21 mouse cellular contexts compared by ENCODE assay signal in the genomic region with DNA sequence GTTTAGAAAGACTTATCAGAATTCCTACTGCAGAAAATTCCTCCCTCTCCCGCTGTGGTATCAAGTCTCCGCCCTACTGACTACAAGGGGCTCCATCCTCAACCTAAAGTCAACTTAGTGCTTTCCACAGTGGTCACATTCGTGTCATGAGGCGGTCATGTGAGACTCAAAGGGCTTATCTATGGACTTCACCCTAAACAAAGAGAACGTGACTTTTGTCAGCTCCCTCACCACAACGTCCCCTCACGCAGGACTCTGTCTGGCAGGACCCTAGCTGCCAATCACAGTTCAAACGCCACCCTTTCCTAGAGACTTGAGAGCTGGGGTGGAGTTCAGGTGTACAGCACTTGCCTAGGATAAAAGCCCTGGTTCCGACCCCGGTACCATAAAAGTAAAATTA. TPM values are rescaled to one million over a fixed set of nuclear protein-coding genes. Genes with fewer than 3 reads are reported as not detected.
DNase-seq lines count a peak whose midpoint lies in the region; ATAC-seq and TF ChIP-seq lines count a peak whose summit lies in the region.
"Had no signal": no experiment of that assay in that cellular context is flagged by ENCODE, and none has a peak within 500 bp of the region (broad histone marks: within the 10 kb centered on the region; RNA-seq: fewer than 3 reads in every experiment).

No protein-coding gene starts in this region.

- DNase-seq in heart, adult 9 months (ENCODE audit: low spot score in 2 of 2): no peak
- peak; percentile 46 for DNase-seq in G1E (ENCODE audit: low spot score)
- DNase-seq in stomach, postnatal 0 days (ENCODE audit: low spot score): no peak
- no peak for DNase-seq in embryo, embryonic 9.5 days (ENCODE audit: extremely low spot score)
- no peak for DNase-seq in frontal cortex, postnatal 36 days (ENCODE audit: low spot score in 2 of 2)
- DNase-seq: B cell, adult 2 months; cerebellum, adult 11-12 months; cerebellum, adult 9-10 months; gastrocnemius, adult 2 months; gastrocnemius, postnatal 25 days; heart, postnatal 4 days had no signal

- H3K9me3 ChIP-seq in heart, embryonic 14.5 days (ENCODE audit: control insufficient read depth, low read length): no peaks in the 10 kb centered on the region
- no peaks in the 10 kb centered on the region for H3K9me3 ChIP-seq in G1E (replicated peaks)
- no peaks in the 10 kb centered on the region for H3K9me3 ChIP-seq in liver, embryonic 16.5 days (replicated peaks; ENCODE audit: control insufficient read depth, low read length)
- H3K9me3 ChIP-seq in stomach, postnatal 0 days (ENCODE audit: control insufficient read depth, low read length): no peaks in the 10 kb centered on the region
- H3K9me3 ChIP-seq: embryonic facial prominence, embryonic 13.5 days; forebrain, embryonic 12.5 days; heart, embryonic 13.5 days; hindbrain, embryonic 12.5 days had no signal

- WGBS in heart, embryonic 14.5 days: 57% methylated on average over 10 of the region's 10 CpGs
- 39% methylated on average over 10 of the region's 10 CpGs for WGBS in liver, embryonic 16.5 days (ENCODE audit: insufficient replicate concordance)
- WGBS in stomach, postnatal 0 days: 66% methylated on average over 10 of the region's 10 CpGs

- H3K4me3 ChIP-seq in heart, embryonic 14.5 days (ENCODE audit: control insufficient read depth in 1 of 2, insufficient read depth in 1 of 2, low read depth in 1 of 2, low read length in 2 of 2): no peak overlapping the region
- peak overlapping the region; percentile 31; the same call in 1 of the 2 replicates for H3K4me3 ChIP-seq in G1E (ENCODE audit: low read depth, low read length)
- no peak overlapping the region for H3K4me3 ChIP-seq in liver, embryonic 16.5 days (ENCODE audit: low read depth, low read length)
- no peak overlapping the region for H3K4me3 ChIP-seq in stomach, postnatal 0 days (ENCODE audit: low read depth, low read length)
- H3K4me3 ChIP-seq: embryonic facial prominence, embryonic 13.5 days; forebrain, embryonic 12.5 days; gastrocnemius, adult 2 months; heart, embryonic 13.5 days; hindbrain, embryonic 12.5 days had no signal

- peak; percentile 4; the same call in 1 of the 2 replicates for ATAC-seq in heart, embryonic 14.5 days (ENCODE audit: insufficient number of reproducible peaks, insufficient read depth, low FRiP score, low read depth)
- peak; percentile 87 for ATAC-seq in G1E (ENCODE audit: extremely low read depth, insufficient number of reproducible peaks, low FRiP score, poor library complexity, severe bottlenecking)
- ATAC-seq in liver, embryonic 16.5 days (ENCODE audit: low read depth): peak; percentile 40
- ATAC-seq in stomach, postnatal 0 days (ENCODE audit: low FRiP score, low TSS enrichment): 0 out of 2 replicates have a peak, but pooled peaks have one; percentile 17
- ATAC-seq: activated CD4-positive, CD25-positive, alpha-beta regulatory T cell, adult 4 months; CD4-positive, CD25-positive, alpha-beta regulatory T cell, adult 4 months; forebrain, embryonic 16.5 days; Patski had no signal

- no peaks in the 10 kb centered on the region for H3K27me3 ChIP-seq in heart, embryonic 14.5 days (ENCODE audit: control insufficient read depth, insufficient read depth, low read length)
- H3K27me3 ChIP-seq in G1E (ENCODE audit: insufficient read depth, low read length): no peaks in the 10 kb centered on the region
- no peaks in the 10 kb centered on the region for H3K27me3 ChIP-seq in liver, embryonic 16.5 days (ENCODE audit: control insufficient read depth, insufficient read depth, low read depth, low read length)
- H3K27me3 ChIP-seq in stomach, postnatal 0 days (ENCODE audit: control insufficient read depth, insufficient read depth, low read length): no peaks in the 10 kb centered on the region
- H3K27me3 ChIP-seq: embryonic facial prominence, embryonic 13.5 days; forebrain, embryonic 12.5 days; heart, embryonic 13.5 days; hindbrain, embryonic 12.5 days; Patski had no signal

- TF ChIP-seq EP300 in stomach, postnatal 0 days (optimal IDR thresholded peaks at IDR 0.05): no peak

- H3K9ac ChIP-seq in heart, embryonic 14.5 days (ENCODE audit: low read length): no peak overlapping the region
- H3K9ac ChIP-seq in liver, embryonic 16.5 days (ENCODE audit: low read depth, low read length): no peak overlapping the region
- H3K9ac ChIP-seq in stomach, postnatal 0 days (ENCODE audit: low read length): no peak overlapping the region
- H3K9ac ChIP-seq: embryonic facial prominence, embryonic 13.5 days; forebrain, embryonic 12.5 days; heart, embryonic 13.5 days; hindbrain, embryonic 12.5 days had no signal

- H3K36me3 ChIP-seq in heart, embryonic 14.5 days (ENCODE audit: control insufficient read depth, insufficient read depth, low read length): peaks cover 48% of the 10 kb centered on the region
- H3K36me3 ChIP-seq in G1E (replicated peaks): peaks cover 94% of the 10 kb centered on the region
- peaks cover 8% of the 10 kb centered on the region for H3K36me3 ChIP-seq in liver, embryonic 16.5 days (ENCODE audit: control insufficient read depth, insufficient read depth)
- no peaks in the 10 kb centered on the region; the same call in 1 of the 2 replicates for H3K36me3 ChIP-seq in stomach, postnatal 0 days (ENCODE audit: control insufficient read depth, insufficient read depth, low read length)

- H3K27ac ChIP-seq in heart, embryonic 14.5 days (replicated peaks in 1 of 2; ENCODE audit: control insufficient read depth in 1 of 2, insufficient read depth in 1 of 2, low read depth in 2 of 2, low read length in 2 of 2): no peak overlapping the region; a peak in 1 of 4 replicates
- no peak overlapping the region for H3K27ac ChIP-seq in liver, embryonic 16.5 days (ENCODE audit: low read length)
- H3K27ac ChIP-seq in stomach, postnatal 0 days (replicated peaks): no peak overlapping the region
- H3K27ac ChIP-seq: embryonic facial prominence, embryonic 13.5 days; forebrain, embryonic 12.5 days; gastrocnemius, adult 2 months; heart, embryonic 13.5 days; hindbrain, embryonic 12.5 days had no signal

- peaks cover 16 to 24% of the 10 kb centered on the region in 2 experiments for H3K4me1 ChIP-seq in heart, embryonic 14.5 days (ENCODE audit: control insufficient read depth in 2 of 2, insufficient read depth in 2 of 2, low read length in 2 of 2)
- peaks cover 74% of the 10 kb centered on the region for H3K4me1 ChIP-seq in G1E (ENCODE audit: insufficient read depth, low read depth, low read length)
- H3K4me1 ChIP-seq in liver, embryonic 16.5 days (ENCODE audit: control insufficient read depth, low read depth, low read length): peaks cover 34% of the 10 kb centered on the region
- H3K4me1 ChIP-seq in stomach, postnatal 0 days (replicated peaks; ENCODE audit: control insufficient read depth, insufficient read depth): no peaks in the 10 kb centered on the region; the same call in 1 of the 2 replicates

- H3K4me2 ChIP-seq in heart, embryonic 14.5 days (ENCODE audit: low read length): no peak overlapping the region
- no peak overlapping the region for H3K4me2 ChIP-seq in liver, embryonic 16.5 days (ENCODE audit: low read depth, low read length)
- H3K4me2 ChIP-seq in stomach, postnatal 0 days (replicated peaks; ENCODE audit: low read depth): no peak overlapping the region
- H3K4me2 ChIP-seq: embryonic facial prominence, embryonic 13.5 days; forebrain, embryonic 12.5 days; heart, embryonic 13.5 days; hindbrain, embryonic 12.5 days had no signal

- TF ChIP-seq CTCF in G1E (IDR thresholded peaks at IDR 0.05; ENCODE audit: low read depth, low read length): no peak
- no peak for TF ChIP-seq CTCF in stomach, postnatal 0 days (IDR thresholded peaks at IDR 0.05; ENCODE audit: low read depth)

RNA-seq across cellular contexts. Expression of a gene that starts 8.1 kb away (rescaled TPM):
- polyA plus RNA-seq in heart, embryonic 14.5 days (2014; fragmentation: Nextera tagmentation; extraction: Ambion mirVana): 66.3 and 77.8 TPM in 2 replicates
- total RNA-seq in G1E (2014; fragmentation: Nextera tagmentation): 174 and 198 TPM in 2 replicates
- 314 and 315 TPM in 2 replicates for total RNA-seq in G1E (2017)
- polyA plus RNA-seq in G1E (2012): 299 and 333 TPM in 2 replicates
- 32.6 and 34.6 TPM in 2 replicates for polyA plus RNA-seq in liver, embryonic 16.5 days (2015; fragmentation: Nextera tagmentation; extraction: Ambion mirVana)
- polyA plus RNA-seq in stomach, postnatal 0 days (2015; fragmentation: Nextera tagmentation; extraction: Ambion mirVana): 31.5 and 33.5 TPM in 2 replicates

RNA-seq across cellular contexts. Expression of a gene that starts 31.4 kb away (rescaled TPM):
- polyA plus RNA-seq in heart, embryonic 14.5 days (2014; fragmentation: Nextera tagmentation; extraction: Ambion mirVana): 18.3 and 19.2 TPM in 2 replicates
- total RNA-seq in G1E (2014; fragmentation: Nextera tagmentation) (26.2 and 32.7 TPM in 2 replicates), G1E (2017) (19.3 and 20.5 TPM in 2 replicates)
- polyA plus RNA-seq in G1E (2012): 9.0 and 9.2 TPM in 2 replicates
- polyA plus RNA-seq in liver, embryonic 16.5 days (2015; fragmentation: Nextera tagmentation; extraction: Ambion mirVana): 9.6 and 9.9 TPM in 2 replicates
- 14.1 and 14.5 TPM in 2 replicates for polyA plus RNA-seq in stomach, postnatal 0 days (2015; fragmentation: Nextera tagmentation; extraction: Ambion mirVana)

RNA-seq across cellular contexts. Expression of a gene that starts 54.0 kb away (rescaled TPM):
- polyA plus RNA-seq in heart, embryonic 14.5 days (2014; fragmentation: Nextera tagmentation; extraction: Ambion mirVana): 66.4 TPM in 2 replicates
- 49.3 and 49.6 TPM in 2 replicates for total RNA-seq in G1E (2014; fragmentation: Nextera tagmentation)
- 49.7 and 52.2 TPM in 2 replicates for total RNA-seq in G1E (2017)
- polyA plus RNA-seq in G1E (2012): 32.9 and 38.1 TPM in 2 replicates
- 12.4 and 14.7 TPM in 2 replicates for polyA plus RNA-seq in liver, embryonic 16.5 days (2015; fragmentation: Nextera tagmentation; extraction: Ambion mirVana)
- 22.8 and 23.7 TPM in 2 replicates for polyA plus RNA-seq in stomach, postnatal 0 days (2015; fragmentation: Nextera tagmentation; extraction: Ambion mirVana)

RNA-seq across cellular contexts. Expression of a gene that starts 54.1 kb away (rescaled TPM):
- polyA plus RNA-seq in heart, embryonic 14.5 days (2014; fragmentation: Nextera tagmentation; extraction: Ambion mirVana): 39.3 and 41.9 TPM in 2 replicates
- total RNA-seq in G1E (2014; fragmentation: Nextera tagmentation): 12.8 and 14.4 TPM in 2 replicates
- 7.9 and 9.7 TPM in 2 replicates for total RNA-seq in G1E (2017)
- polyA plus RNA-seq in G1E (2012): 16.3 and 17.0 TPM in 2 replicates
- 7.4 and 8.2 TPM in 2 replicates for polyA plus RNA-seq in liver, embryonic 16.5 days (2015; fragmentation: Nextera tagmentation; extraction: Ambion mirVana)
- polyA plus RNA-seq in stomach, postnatal 0 days (2015; fragmentation: Nextera tagmentation; extraction: Ambion mirVana): 10.7 TPM in 2 replicates

Comparison
In these comparisons a context has a peak if more than half of its experiments do, and no peak if none do; other contexts are left out.
1. ATAC-seq: peak in every context shown above with its lines; median percentile 87 in G1E; 40 in liver, embryonic 16.5 days; 17 in stomach, postnatal 0 days; 4 in heart, embryonic 14.5 days.